Mouse (Mus musculus): ENCODE measurements at regions not wholly inside any gene's neighbourhood (a gene's known extent, or its start where the extent isn't known, plus 50 kb on each side); places are given as distances from the start of the nearest gene placed in this dataset.
A peak's percentile ranks its signal among the peaks of the same experiment; 100 is the strongest.

GRCm38 (mm10) chr12:9266221-9266620, 236.4 kb downstream of the Ttc32 start:
- no peak for DNase-seq

- no peak for DNase-seq
Measured at GRCm38 (mm10) chr12:9271484-9271883, 241.7 kb downstream of the Ttc32 start.

- DNase-seq = no peak
Measured at GRCm38 (mm10) chr12:9274181-9274580, 244.4 kb downstream of the Ttc32 start.

- no peak for DNase-seq
Measured at GRCm38 (mm10) chr12:9275697-9276096, 245.9 kb downstream of the Ttc32 start.

GRCm38 (mm10) chr12:9278735-9279134, 248.9 kb downstream of the Ttc32 start:
- DNase-seq = no peak

GRCm38 (mm10) chr12:9279893-9280605, 250.3 kb downstream of the Ttc32 start:
- no peak for DNase-seq

GRCm38 (mm10) chr12:9287271-9287670, 257.5 kb downstream of the Ttc32 start:
- no peak for DNase-seq

- no peak for DNase-seq
Measured at GRCm38 (mm10) chr12:9292656-9293055, 262.9 kb downstream of the Ttc32 start.

- DNase-seq = no peak
Measured at GRCm38 (mm10) chr12:9295211-9295610, 265.4 kb downstream of the Ttc32 start.

- DNase-seq = no peak
Measured at GRCm38 (mm10) chr12:9298848-9299655, 269.3 kb downstream of the Ttc32 start.

- DNase-seq = peak; percentile 80
Measured at GRCm38 (mm10) chr12:9304146-9304545, 265.8 kb upstream of the Osr1 start.

- DNase-seq = no peak
Measured at GRCm38 (mm10) chr12:9337891-9338672, 231.8 kb upstream of the Osr1 start.

- no peak for DNase-seq
Measured at GRCm38 (mm10) chr12:9338801-9339231, 231.1 kb upstream of the Osr1 start.

GRCm38 (mm10) chr12:9340769-9341168, 229.1 kb upstream of the Osr1 start:
- DNase-seq = no peak

GRCm38 (mm10) chr12:9345359-9345758, 224.6 kb upstream of the Osr1 start:
- no peak for DNase-seq

GRCm38 (mm10) chr12:9355512-9355911, 214.4 kb upstream of the Osr1 start:
- no peak for DNase-seq

- no peak for DNase-seq
Measured at GRCm38 (mm10) chr12:9357856-9358255, 212.1 kb upstream of the Osr1 start.

- DNase-seq = no peak
Measured at GRCm38 (mm10) chr12:9358872-9359271, 211.0 kb upstream of the Osr1 start.

GRCm38 (mm10) chr12:9365931-9366330, 204.0 kb upstream of the Osr1 start:
- DNase-seq = no peak

- peak; percentile 22 for DNase-seq
Measured at GRCm38 (mm10) chr12:9368682-9369081, 201.2 kb upstream of the Osr1 start.

GRCm38 (mm10) chr12:9401956-9402355, 168.0 kb upstream of the Osr1 start:
- DNase-seq = no peak

- no peak for DNase-seq
Measured at GRCm38 (mm10) chr12:9404981-9405380, 164.9 kb upstream of the Osr1 start.

GRCm38 (mm10) chr12:9419311-9419710, 150.6 kb upstream of the Osr1 start:
- DNase-seq = no peak

All from adrenal gland, postnatal 10 days (tissue).